Mouse (Mus musculus) olfactory bulb, adult 2 months (tissue): ENCODE results near the gene Vps37b. TPM values are rescaled to one million over a fixed set of nuclear protein-coding genes. Genes with fewer than 3 reads are reported as not detected.

Experiments used
- H3K27ac ChIP-seq: fragments of 200-500 bp; 2 replicates; pipeline ENCODE4 v1.5.1; 2012; ENCODE audit warnings: low read depth, low read length; ENCODE audit not compliant: insufficient read depth
- H3K4me1 ChIP-seq: fragments of 200-500 bp; 2 replicates; pipeline ENCODE4 v1.6.1; 2012; ENCODE audit warnings: low read length; ENCODE audit not compliant: control insufficient read depth, insufficient read depth
- H3K4me3 ChIP-seq: fragments of 200-500 bp; 2 replicates; pipeline ENCODE4 v1.5.1; 2012; ENCODE audit warnings: mild to moderate bottlenecking, low read depth, low read length, moderate library complexity; ENCODE audit not compliant: insufficient read depth
- CTCF ChIP-seq: fragments of 200-500 bp; IDR thresholded peaks from 2 replicates; pipeline ENCODE4 v1.5.1; 2012; ENCODE audit warnings: low read depth, mild to moderate bottlenecking, low read length, moderate library complexity; ENCODE audit not compliant: insufficient read depth
- POLR2A ChIP-seq: fragments of 200-500 bp; IDR thresholded peaks from 2 replicates; pipeline ENCODE4 v1.6.1; 2012; ENCODE audit warnings: mild to moderate bottlenecking, low read depth, low read length, moderate library complexity; ENCODE audit not compliant: insufficient read depth
- WGBS: fragments of 180-500 bp; shearing (Covaris S2); methylation state at CpG from one replicate; pipeline ENCODE4 v1.1.7; 2018; 5-methylcytosine and 5-hydroxymethylcytosine counted together
- polyA plus RNA-seq: library from polyadenylated mRNA; stranded (reverse); fragments of >200 nt; gene quantifications from 2 replicates; pipeline ENCODE4 v1.2.4, GENCODE M21; 2012; ENCODE audit warnings: low replicate concordance; ENCODE audit not compliant: missing spikeins, insufficient read depth, insufficient read length

Gene Vps37b
- polyA plus RNA-seq, 1 experiment = not detected

DNA sequence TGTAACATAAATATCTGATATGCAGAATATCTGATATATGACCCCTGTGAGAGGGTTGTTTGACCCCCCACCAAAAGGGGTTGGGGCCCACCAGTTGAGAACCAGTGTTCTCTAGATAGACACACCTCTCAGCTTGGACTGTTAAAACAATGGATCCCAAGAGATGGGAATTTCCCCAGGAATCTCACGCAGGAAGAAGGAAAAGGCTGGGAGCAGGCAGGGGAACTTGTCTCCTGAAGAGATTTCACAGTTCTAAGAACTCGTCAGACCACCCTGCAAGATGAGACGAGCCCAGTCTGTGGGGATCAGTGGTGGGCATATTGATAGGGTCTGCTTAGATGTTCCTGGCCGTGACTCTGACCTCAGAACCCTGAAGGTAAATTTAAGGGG lies 52.1 kb downstream of the Vps37b start:
- WGBS = 90% methylated on average over 4 of the region's 4 CpGs
- H3K4me1 ChIP-seq = peaks cover 27% of the 10 kb centered on the region
- H3K4me3 ChIP-seq = no peak overlapping the region
- H3K27ac ChIP-seq = no peak overlapping the region
- TF ChIP-seq CTCF (no peak), POLR2A (no peak)

DNA sequence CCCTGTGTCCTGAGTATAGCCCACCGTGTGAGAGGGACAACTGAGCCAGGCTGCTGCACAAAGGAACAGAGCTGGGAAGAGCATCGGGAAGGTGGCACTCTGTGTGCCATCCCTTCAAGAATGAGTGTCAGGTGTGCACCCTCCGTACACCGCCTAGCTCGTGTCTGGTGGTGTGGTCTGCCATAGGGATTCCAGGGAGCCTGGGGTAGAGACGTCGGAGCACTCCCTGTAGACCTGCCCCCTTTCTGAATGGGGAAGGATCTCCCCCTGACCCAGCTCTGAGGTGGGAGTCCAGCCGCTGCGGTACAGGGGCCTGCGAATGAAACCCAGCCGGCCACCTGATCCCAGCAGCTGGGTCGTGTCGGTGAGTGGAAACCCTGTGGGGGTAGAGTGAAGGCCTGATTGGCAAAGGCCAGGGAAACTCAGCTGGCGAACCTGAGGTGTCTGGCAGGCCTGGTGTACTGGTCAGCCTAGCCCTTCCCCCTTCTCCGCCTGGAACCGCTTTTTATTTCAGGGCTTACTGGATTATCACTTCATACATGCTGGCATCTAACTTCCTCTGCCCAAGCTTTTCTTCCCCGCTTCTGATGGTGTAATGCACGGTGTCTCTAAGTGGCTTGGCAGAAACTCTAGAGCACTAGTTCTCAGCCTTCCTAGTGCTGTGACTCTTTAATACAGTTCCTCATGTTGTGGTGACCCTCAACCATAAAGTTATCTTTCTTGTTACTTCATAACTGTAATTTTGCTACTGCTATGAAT lies 52.7 kb downstream of the Vps37b start:
- H3K27ac ChIP-seq = no peak overlapping the region
- peaks cover 31% of the 10 kb centered on the region for H3K4me1 ChIP-seq
- 85% methylated on average over 18 of the region's 18 CpGs for WGBS
- H3K4me3 ChIP-seq = no peak overlapping the region
- TF ChIP-seq CTCF (no peak), POLR2A (no peak)

DNA sequence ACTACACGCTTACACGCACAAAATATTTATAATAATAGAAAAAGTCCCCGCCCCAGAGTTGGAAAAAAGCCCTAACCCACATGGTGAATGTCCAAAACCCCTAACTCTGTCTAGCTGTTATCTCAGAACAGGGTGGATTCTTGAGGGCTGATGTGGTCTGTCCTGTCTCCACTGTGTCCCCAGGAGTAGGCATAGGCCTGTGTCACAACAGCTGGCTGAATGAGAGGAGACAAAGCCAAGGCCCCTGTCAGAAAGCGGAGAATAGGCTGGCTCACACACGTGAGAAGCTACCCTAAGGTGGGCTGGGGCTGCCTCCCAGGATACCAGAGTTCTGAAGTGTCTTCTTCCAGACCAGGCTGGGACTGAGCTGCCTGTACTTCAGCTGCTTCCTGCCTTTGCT lies 53.9 kb downstream of the Vps37b start:
- Histone ChIP-seq H3K4me1 (peaks cover 33% of the 10 kb centered on the region), H3K4me3 (no peak overlapping the region), H3K27ac (no peak overlapping the region)
- WGBS = 77% methylated on average over 5 of the region's 5 CpGs
- TF ChIP-seq POLR2A (no peak), CTCF (no peak)

DNA sequence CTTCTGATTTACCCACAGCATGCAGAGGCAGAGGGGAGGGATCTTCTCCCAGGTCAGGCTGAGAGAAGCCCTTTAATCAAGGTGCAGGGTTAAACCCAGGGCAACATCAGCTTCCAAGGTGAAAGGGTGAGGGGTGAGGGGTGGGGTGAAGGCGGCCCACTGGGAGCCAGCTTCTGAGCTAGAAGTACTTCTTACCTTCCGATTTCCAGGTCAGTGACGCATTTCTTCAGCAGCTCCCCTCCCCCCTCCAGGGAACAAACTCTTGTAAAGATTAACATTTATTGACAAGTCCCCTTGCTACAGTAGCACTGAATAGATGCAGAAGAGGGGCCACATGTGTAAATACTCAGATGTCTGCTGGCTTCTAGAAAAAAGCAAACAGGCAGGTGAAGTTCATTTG lies 54.8 kb downstream of the Vps37b start:
- Histone ChIP-seq H3K4me3 (no peak overlapping the region), H3K4me1 (peaks cover 31% of the 10 kb centered on the region), H3K27ac (no peak overlapping the region)
- TF ChIP-seq POLR2A (no peak), CTCF (no peak)
- 85% methylated on average over 3 of the region's 3 CpGs for WGBS

DNA sequence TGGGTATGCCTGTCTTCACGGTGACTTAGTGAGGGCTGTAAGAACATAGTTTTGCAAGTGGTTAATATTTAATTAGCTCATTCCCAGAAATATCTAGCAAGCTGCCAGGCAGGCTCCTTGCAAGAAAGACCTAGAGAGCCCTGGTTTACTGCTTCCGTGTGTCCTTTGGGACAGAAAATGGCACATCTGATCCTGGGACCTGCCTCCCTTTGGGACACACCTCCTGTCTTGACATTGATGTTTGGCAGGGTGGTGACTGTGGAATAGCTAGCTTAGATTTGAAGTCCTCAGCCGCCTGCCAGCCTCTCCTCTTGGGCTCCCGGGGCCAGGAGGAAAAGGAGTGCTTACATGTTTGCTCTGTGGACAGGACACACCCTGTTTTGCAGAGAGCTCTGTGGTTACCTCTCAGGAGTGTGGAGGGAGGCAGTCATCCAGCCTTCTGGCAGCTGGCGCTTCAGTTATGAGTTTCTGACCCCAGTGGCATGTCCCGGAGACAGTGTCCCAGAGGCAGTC lies 56.3 kb downstream of the Vps37b start:
- whole genome bisulfite sequencing = 62% methylated on average over 6 of the region's 6 CpGs
- Histone ChIP-seq H3K4me3 (no peak overlapping the region), H3K4me1 (peaks cover 25% of the 10 kb centered on the region), H3K27ac (no peak overlapping the region)
- TF ChIP-seq POLR2A (no peak), CTCF (no peak)

DNA sequence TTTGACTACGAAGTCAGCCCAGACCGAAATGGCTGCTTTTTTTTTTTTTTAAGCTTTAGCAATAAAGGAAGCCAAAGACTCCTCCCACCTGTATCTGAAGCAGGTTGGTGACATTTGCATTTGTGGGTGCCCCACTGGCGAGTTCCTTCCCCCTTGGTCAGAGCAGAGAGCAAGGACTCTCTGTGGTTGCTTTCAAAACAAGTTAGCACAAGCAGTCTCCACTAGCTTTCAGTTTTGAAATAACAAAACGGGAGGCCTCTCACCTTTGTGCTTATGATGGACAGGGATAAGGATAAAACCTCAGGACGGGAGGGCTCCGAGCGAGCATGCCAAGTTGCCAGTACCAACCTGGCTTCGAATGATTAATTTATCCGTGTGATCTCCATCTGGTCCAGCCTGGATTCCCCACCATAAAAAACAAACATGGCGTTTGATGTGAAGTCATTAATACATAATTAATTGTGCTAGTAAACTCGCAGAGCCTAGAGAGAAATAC lies 57.4 kb downstream of the Vps37b start:
- 28% methylated on average over 11 of the region's 11 CpGs for whole genome bisulfite sequencing
- TF ChIP-seq POLR2A (no peak), CTCF (no peak)
- Histone ChIP-seq H3K27ac (no peak overlapping the region), H3K4me3 (peak overlapping the region; percentile 92), H3K4me1 (peaks cover 20% of the 10 kb centered on the region)

DNA sequence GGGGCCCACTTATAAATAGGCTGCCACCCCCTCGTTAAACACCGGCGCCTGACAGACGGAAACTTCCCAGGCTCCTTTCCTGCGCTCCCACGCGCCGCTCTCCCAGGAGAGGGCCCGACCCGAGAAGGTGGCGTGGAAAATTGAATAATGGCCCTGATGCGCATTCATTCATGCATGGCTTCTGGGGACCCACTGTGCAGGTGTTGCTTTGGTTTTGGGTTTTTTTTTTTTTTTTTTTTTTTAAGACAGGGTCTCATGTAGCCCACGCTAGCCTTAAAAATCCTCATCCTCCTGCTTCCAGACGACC lies 57.9 kb downstream of the Vps37b start:
- Histone ChIP-seq H3K27ac (no peak overlapping the region; the same call in 1 of the 2 replicates), H3K4me1 (peaks cover 18% of the 10 kb centered on the region), H3K4me3 (peak overlapping the region; percentile 92)
- no peak; the same call in 1 of the 2 replicates for TF ChIP-seq POLR2A
- TF ChIP-seq CTCF = no peak
- 0% methylated on average over 14 of the region's 14 CpGs for WGBS

DNA sequence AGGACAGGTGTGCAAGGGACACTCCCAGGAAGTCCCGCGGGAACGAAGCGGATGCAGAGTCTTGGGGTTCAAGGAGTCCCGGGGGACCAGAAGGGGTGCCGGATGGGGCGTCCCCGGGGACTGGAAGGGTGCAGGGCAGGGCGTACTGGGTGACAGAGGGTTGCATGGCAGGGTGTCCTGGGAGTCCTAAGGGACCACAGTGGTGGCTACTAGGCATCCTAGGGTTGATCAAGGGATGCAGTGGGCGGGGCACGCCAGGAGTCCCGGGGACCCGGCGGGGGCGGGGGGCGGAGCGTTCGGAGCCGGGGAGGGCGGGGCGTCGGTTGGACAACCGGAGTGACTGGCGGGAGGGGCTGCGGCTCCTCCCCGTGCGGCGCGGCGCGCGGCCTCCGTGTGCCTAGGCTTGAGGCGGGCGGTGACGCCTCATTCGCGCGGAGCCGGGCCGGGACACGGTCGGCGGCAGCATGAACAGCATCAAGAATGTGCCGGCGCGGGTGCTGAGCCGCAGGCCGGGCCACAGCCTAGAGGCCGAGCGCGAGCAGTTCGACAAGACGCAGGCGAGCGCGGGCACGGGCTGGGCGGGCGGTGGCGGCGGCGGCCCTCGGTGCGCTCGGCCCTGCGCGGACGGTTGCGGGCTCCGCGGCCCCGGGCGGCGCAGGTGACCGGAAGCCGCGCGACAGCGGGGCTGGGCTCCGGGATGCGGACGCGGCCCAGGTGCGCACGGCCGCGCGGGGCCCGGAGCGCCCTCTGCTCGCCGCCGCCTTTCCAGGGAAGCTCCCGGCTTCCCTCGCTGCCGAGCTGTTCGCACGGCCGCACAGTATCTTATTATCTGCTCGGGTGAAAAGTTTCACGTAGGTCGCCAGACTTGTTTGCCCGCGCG lies 58.5 kb downstream of the Vps37b start, which contains the start of gene Hip1r:
Gene Hip1r, plus strand, starts transcription at position 330 of the 880 bp plus-strand sequence.
- H3K4me3 ChIP-seq = peak within 1 kb of the TSS; percentile 92
- H3K4me1 ChIP-seq = peaks cover 17% of the 10 kb centered on the region
- peak within 1 kb of the TSS; percentile 56 for H3K27ac ChIP-seq
- TF ChIP-seq CTCF (no peak), POLR2A (peak; percentile 36; the same call in 1 of the 2 replicates)
- WGBS = 2% methylated on average over 103 of the region's 106 CpGs

DNA sequence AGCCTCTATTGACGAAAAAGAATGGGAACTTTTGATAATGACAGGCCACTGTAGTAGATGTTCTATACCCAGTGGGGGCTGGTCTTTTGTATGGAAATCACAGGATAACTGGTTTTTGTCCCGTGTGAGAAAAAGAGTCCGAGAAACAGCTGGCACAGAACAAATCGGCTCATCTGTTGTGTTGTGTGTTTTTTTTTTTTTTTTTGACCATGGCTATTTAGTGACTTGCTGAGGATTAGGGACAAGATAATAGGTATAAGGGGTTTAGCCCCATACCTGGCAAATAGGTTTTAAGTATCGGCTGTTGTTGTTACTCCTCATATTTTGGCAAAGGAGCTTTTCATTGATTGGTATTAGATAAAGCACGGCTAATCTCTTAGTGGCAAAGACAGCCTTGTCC lies 59.6 kb downstream of the Vps37b start:
- TF ChIP-seq CTCF (no peak), POLR2A (no peak)
- Histone ChIP-seq H3K4me3 (no peak overlapping the region), H3K27ac (no peak overlapping the region), H3K4me1 (peaks cover 13% of the 10 kb centered on the region)
- 64% methylated on average over 6 of the region's 6 CpGs for WGBS
